1 mouse cellular context compared by ENCODE assay signal in genomic region chr14:26237183-26237582, GRCm38 (mm10). TPM values are rescaled to one million over a fixed set of nuclear protein-coding genes. Genes with fewer than 3 reads are reported as not detected.
"Had no signal": no experiment of that assay in that cellular context is flagged by ENCODE, and none has a peak within 500 bp of the region (broad histone marks: within the 10 kb centered on the region; RNA-seq: fewer than 3 reads in every experiment).

No protein-coding gene starts in this region.

RNA-seq across cellular contexts. Expression of gene Duxbl3, which starts 20.6 kb away (rescaled TPM):
- polyA plus RNA-seq: spleen, adult 2 months had no signal
